Mouse (Mus musculus): ENCODE results near the gene Tmem119.
"Not testable (repeated sequence)": the region's sequence is repeated elsewhere in the genome, so short reads cannot be mapped to it uniquely, and the experiment has no call there.

Gene Tmem119

DNA sequence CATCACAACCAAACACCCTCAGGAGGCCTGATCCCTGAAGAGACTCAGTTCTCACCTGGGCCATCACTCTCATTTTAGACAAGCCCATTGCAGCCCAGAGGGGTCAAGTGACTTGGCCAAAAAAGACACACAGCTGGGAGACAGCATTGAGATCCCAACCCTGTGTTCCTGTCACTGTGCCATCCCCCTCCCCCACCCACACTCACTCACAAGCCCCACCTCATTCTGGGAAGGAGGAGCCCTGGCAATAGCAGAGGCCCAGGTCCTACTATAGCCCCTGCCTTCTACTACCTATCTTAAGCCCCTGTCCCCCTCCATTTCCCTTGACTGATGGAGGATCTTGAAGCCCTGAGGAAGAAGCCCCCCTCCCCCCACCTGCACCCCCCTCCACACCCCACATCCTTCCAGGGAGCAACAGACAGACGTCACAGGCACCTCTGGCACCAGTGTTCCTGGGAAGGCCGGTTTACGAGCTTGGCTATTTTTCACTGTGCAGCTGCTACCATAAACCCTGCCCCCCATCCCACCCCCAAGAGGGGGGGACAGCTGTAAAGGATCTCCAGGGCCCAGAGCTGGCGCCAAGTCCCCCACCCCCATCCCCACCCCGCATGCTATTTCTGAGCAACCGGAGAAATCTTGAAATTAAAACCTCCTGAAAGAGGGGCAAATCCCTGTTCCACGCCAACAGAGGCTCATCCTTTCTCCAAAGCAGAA is 11.1 kb downstream of the Tmem119 start:
- no peak for DNase-seq (ENCODE audit: low read depth)

DNA sequence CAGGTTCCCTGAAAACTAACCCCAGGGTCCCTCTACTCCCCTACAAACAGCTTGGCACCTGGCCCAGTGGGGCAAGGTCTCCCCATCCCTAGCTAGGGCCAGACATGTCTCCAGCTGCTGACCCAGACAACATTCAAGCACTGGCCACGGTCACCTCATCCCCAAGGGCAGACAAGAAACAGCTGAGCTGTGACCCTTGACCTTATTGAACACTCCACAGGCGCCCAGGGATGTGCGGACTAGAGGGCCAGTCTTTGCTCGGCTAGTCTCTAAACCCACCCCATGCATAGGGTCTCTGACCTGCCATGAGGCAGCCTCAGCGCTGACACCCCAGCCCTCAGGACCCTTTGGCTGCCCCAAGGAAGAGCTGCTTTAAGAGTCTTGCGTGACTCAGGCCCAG is 11.7 kb downstream of the Tmem119 start:
- DNase-seq (ENCODE audit: low read depth), result no peak

DNA sequence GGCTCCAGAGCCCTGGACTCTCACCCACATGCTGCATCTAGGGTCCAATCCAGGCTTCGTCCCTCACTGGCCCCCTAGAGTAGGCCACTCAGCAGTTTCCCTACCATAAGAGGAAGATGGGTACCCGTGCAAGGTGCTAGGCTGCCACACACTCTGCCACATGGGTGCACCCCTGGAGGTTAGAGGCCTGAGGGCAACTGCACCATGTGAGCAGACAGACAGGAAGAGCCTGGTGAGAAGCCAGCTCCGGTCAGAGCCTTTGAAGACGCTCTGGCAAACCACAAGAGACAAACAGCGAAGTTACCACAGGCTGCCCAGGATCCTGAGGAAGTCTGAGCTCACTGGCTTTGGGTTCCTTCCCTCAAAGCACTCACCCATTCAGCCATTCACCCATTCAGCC is 13.3 kb downstream of the Tmem119 start:
- peak; percentile 21 for DNase-seq (ENCODE audit: low read depth)

DNA sequence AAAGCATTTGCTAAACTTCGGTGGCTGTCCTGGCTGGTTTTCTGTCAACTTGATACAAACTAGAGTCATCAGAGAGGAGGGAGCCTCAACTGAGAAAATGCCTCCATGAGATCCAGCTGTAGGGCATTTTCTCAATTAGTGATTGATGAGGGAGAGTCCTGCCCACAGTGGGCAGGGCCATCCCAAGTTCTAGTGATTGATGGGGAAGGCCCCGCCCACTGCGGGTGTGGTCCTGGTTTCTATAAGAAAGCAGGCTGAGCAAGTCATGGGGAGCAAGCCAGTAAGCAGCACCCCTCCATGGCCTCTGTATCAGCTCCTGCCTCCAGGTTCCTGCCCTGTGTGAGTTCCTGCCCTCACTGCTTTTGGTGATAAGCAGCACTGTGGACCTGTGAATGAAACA is 16.2 kb downstream of the Tmem119 start:
- not testable (repeated sequence) for DNase-seq (ENCODE audit: low read depth)

DNA sequence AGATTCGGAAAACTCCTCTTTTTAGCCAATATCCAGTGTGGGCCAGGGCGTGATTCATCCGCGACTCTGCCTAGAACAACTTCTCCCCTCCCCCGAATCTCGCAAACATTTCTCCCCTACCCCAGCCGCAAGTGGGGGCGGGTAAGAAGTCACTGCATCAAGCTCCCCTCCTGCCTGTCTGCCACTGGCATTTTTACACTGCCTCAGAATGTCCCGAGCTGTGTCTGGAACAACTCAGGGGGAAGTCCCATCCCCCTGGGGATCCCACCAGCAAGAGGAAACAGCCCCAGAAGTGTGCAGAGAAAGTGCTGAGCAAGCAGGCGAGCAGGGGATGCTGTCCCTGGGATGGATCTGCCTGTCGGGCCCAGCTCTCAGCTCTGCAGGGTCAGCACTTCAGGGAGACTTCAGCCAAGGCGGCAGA is 16.7 kb downstream of the Tmem119 start:
- no peak for DNase-seq (ENCODE audit: low read depth)

DNA sequence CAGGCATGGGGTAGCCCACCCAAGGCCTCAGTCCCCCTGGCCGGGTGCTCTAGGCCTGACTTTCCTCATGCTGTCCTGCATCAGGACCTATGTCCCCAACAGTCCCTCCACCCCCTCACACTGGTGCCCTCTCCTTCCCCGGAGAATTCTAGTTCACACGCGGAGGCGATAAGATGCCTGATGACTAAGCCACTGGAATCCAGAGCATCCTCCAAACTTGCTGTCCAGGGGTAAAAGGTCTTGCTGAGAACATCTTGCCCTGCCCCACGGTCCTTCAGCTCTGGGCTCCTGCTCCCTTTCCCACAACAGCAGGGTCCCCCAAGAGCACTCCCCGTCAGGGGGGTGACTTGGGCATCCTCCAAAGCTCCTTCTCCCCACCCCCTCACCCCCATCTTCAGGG is 17.7 kb downstream of the Tmem119 start:
- DNase-seq (ENCODE audit: low read depth), result no peak

DNA sequence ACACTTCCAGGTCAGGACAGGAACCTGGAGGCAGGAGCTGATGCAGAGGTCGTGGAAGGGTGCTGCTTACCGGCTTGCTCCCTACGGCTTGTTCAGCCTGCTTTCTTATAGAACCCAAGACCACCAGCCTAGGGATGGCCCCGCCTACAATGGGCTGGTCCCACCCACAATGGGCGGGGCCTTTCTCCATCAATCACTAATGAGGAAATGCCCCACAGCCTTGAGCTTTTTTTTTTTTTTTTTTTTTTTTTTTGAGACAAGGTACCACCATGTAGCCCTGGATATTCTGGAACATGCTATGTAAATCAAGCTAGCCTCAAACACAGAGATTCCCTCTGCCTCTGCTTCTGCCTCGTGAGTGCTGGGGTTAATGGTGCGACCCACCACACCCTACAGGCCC is 18.4 kb downstream of the Tmem119 start:
- no peak for DNase-seq (ENCODE audit: low read depth)

DNA sequence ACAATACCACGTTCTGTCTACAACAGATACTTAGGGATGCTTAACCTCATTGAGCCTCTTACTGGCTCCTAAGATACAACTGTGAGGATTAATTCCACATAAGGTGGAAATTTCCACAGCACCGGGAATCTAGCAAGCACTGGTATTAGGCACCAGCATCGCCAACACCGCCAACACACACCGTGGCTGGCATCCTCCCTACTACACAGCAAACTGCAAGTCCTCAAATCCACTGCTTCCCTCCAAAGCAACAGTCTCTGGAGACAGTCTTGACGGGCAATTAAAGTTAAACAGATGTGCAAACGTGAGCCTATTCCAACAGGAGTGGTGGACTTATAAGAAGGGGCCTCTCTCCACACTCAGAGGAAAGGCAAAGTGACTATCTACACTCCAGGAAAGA is 19.1 kb downstream of the Tmem119 start:
- no peak for DNase-seq (ENCODE audit: low read depth)

DNA sequence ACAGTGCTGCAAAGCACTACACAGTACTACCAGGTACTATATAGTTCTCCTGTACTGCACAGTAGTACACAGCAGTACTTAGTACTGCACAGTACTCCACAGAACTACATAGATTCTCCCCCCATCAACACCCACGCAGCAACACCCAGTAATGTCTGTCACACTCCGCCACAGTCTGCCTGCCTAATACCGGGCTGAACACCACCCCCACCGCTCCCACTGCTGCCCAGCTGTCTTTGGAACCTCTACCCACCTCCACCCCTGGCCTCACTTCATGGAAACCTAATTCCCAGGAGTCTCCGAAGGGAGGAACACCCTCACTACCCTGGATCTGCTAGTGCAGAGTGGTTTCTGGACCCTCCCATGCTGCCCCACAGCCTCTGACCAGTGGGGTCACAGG is 19.6 kb downstream of the Tmem119 start:
- no peak for DNase-seq (ENCODE audit: low read depth)

DNA sequence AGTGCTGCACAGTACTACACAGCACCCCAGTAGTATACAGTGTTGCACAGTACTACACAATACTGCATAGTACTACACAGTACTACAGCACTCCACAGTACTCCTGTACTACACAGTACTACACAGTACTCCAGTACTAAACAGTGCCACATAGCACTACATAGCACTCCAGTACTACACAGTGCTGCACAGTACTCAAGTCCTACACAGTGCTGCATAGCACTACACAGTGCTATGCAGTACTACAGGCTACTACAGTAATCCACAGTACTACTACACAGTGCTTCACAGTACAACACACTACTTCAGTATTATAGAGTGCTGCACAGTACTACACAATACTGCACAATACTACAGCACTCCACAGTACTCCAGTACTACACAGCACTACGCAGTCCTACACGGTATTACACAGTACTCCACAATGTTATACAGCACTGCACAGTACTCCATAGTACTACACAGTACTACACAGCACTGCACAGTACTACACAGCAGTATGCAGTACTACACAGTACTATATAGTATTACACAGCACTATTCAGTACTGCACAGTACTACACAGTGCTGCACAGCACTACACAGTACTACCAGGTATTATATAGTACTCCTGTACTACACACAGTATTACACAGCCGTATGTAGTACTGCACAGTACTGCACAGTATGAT is 20.1 kb downstream of the Tmem119 start:
- no peak for DNase-seq (ENCODE audit: low read depth)

DNA sequence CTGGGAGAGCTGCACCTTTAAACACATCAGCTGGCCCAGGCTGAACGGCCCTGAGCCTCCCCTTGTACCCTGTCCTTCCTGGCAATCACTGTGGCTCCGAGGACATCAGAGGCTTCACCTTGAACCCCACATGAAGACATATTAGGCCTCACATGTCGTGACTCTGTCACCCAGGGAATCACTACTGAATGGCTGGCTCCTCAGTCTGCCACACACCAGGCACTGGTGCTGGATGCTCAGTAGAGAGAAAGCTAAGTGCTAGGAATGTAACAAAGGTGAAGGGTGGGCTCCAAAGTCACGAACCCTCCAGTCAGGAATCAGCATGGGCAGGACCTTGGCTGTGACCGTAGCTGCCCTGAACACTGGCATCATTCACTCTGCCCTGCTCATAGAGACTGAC is 20.7 kb downstream of the Tmem119 start:
- DNase-seq (ENCODE audit: low read depth), result no peak

DNA sequence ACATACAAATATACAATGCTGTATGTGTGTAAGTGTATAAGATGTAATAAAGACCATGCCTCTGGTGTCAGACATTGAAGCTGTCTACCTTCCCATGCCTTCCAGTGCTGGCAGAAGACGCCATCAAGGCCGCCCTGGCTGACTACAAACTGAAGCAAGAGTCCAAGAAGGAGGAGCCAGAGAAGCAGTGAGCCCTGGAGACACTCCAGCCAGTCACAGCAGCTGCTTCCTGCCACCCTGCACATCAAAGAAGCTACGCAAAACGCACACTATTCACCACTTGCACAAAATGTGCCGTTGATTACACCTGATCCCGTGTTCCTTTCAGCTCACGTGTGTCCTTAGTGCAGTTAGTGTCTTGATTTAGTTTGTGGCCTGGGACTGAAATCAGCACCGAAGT is 22.6 kb downstream of the Tmem119 start:
- not testable (repeated sequence) for DNase-seq (ENCODE audit: low read depth)

DNA sequence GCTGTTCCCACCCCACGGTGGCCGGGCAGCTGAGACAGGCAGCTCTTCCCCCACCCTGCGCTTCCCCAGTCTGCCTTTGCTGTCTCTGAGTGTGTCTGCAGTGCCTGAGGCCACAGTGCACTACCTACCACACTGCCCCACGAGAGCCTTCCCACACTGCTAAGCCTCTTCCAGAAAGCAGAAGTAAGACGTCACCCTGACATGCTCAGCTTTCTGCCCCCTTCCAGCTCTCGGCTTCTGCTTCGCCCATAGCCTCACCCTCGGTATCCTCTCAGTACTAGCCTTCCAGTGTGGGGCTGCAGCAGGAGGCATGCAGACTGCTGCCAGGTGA is 23.5 kb downstream of the Tmem119 start:
- DNase-seq (ENCODE audit: low read depth), result no peak

DNA sequence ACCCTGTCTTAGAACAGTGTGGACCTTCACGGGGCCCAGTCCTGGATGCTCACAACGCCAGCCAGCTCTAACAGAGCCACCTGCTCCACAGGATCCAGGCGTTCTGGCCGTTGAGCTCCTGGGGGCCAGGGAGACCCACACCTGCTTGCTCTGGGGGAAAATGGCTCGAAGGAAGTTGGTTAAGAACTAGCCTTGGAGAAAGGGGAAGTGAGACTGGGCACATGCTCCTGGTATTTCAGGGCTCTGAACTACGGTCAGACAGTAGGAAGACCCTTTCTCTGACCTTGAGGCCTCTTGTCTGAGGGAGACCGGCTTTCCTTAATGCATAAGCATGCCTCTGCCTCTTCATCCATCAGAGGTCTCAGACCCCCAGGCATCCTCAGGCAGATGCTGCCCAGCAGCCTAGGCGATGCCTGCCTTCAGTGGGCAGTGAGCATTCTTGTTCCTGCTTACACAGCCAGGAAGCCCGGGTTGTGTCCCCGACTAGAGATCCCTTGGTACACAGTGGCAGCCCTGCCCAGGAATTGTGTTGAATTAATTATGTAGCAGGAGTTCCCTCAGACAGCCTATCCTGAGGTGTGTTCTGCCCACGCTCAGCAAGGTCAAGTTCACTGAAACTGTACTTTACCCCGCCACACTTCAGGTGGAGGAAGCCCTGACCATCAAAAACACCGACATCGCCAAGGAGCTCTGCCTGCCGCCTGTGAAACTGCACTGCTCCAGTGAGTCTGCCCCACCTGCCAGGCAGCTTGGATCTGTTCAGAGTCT is 24.0 kb downstream of the Tmem119 start:
- no peak for DNase-seq (ENCODE audit: low read depth)

DNA sequence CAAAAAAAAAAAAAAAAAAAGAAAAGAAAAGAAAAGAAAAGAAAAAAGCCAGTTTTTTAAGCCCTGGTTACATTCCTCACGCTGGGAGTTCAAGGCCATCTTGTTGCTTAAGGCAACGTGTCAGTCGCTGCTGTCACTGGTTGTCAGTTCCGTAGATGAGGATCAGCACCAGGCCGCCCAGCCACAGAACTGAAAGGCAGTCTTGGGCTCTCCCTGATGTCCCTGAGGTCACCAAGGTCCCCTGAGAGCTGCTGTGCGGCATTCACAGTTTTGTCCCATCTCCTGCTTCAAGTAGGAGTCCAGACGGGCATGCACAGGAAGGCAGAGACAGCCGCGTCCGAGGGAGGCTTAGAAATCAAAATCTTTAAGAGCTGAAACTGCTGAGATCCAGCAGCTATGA is 24.7 kb downstream of the Tmem119 start:
- DNase-seq (ENCODE audit: low read depth), result no peak

DNA sequence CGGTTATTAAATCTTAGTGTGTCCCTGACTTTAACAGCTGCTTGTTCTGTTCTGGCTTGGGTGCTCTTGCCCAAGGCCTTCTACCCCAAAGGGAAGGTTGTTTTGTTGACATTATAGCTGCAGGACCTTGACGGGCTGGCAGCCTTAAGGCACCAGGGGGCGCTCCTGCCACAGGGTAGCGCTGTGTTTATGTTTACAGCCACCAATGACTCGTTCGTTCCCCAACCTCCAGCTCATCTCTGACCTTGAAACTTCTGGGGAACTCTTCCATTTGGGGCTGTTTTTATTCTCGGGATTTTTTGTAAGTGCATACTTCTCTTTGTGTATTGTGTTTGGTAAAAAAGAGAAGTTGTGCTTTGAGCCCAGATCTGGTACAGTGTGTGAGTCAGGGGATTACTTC is 26.7 kb downstream of the Tmem119 start:
- peak; percentile 94 for DNase-seq (ENCODE audit: low read depth)

DNA sequence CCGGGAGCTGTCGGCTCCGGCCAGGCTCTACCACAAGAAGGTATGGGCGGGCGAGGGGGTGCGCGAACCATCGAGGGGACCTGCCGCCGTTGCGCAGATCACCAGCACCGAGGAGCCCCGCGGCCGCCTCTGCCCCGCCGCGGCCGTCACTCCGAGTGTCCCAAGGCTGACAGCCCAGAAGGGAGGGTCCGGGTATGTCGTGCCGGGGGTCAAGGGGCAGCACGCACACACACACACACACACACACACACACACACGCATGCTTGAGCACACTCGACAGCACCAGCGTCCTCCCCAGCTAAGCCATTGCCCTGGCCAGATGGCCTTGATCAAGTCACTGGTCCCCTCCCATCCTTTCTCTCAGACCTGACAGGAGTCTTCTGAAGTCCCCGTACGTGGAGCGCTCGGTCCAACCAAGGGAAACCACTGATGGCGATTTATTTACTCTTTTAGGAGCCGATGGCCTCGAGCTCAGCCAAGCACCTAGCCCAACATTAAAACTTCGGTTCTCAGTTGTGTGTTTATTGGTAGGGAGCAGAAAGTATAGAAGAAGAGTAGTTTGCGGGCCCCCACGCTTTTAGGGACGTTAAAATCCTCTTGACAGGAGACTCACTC is 27.3 kb downstream of the Tmem119 start:
- peak; percentile 45 for DNase-seq (ENCODE audit: low read depth)

DNA sequence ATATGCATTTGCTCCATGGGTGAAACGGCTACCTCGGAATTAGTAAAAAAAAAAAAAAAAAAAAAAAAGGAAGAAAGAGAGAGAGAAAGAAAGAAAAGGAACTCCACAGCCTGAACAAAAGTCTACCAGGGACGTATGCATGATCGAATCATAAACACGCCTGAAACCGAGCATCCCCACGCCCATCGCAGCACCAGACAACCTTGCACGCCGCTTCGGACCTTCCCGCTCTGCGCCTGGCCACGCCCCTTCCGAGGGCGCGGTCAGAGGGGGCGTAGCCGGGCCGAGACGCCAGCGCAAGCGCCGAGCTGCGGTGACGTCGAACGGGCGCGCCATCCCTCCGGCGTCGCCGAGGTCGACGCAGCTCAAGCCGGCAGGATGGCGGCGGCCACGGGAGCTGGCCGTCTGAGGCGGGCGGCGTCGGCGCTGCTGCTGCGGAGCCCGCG is 27.8 kb downstream of the Tmem119 start, which contains the start of the genes Sart3 and Iscu:
Gene Sart3 (minus strand): TSS at position 61 of the 446 bp plus-strand sequence.
Gene Iscu (plus strand): TSS at position 299 of the 446 bp plus-strand sequence.
- peak; percentile 97 for DNase-seq (ENCODE audit: low read depth)

DNA sequence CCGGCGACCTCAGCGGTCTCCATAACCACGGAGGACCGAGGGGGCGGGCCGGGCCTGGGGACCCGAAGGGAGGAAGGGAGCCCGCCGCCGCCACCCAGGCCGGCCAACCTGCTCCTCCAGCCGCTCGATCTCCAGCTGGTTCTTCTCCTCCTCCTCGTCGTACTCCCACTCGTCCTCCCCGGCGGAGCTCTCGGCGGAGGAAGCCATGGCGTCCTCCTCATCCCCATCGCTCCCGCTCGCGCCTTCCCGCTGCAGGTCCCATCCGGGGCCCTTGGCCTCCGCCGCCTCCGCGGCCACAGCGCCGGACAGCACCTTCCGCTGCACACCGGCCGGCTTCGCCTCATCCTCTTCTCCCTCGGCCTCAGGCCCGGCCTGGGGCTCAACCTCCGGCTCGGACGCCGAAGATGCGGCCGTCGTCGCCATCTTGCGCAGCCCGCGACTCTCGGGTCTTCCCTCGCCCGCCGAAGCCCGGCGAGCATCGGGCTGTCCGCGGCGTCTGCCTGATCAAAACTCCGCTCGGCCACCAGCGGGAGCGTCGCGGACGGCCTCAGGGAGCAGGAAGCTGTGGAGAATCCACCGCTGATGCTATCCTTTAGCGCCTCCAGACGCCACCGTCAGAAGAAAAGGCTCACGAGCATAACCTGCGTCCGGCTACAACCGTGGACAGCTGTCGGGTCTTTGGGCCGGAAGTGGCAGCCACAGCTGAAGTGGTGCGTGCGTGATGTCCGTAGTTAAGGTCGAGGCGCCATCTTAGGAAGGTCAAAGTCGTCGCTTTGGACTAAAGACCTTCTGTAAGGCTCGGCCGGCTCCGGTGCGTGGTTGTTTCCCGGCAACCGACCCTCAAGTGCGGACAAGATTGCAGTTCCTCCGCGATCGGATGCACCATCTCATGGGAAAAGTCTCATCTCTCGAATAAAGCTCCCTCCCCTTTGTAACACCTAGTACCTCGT is 28.8 kb downstream of the Tmem119 start:
- DNase-seq (ENCODE audit: low read depth), result peak; percentile 96

DNA sequence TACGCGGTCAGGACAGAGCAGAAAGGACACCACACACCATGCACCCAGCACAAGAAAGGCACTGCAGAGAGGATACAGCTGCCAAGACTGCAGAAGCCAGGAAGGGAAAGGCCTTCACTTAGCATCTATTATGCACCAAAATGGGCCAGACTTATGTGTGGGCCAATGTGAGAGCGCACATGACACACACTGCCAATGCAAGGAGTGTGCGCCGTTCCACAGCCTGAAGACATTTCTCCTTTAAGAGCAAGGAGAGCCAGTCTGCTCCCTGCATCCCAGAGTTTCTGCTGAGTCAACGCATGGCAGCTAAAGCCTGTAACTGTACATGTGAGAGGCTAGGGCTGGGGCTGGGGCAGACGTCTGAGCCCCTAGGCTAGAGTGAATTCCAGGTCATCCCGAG is 31.5 kb downstream of the Tmem119 start:
- no peak for DNase-seq (ENCODE audit: low read depth)
